Mouse (Mus musculus) ES-Bruce4 (cell line): ENCODE measurements around the gene Lnx2. TPM values are rescaled to one million over a fixed set of nuclear protein-coding genes. Genes with fewer than 3 reads are reported as not detected.

Experiments used
- H3K27ac ChIP-seq: 2 replicates; pipeline ENCODE4 v1.5.1; 2012; ENCODE audit warnings: low read length, inconsistent platforms; ENCODE audit not compliant: insufficient read depth
- H3K27me3 ChIP-seq: 2 replicates; pipeline ENCODE4 v1.6.1; 2012; ENCODE audit warnings: mild to moderate bottlenecking, low read length, inconsistent platforms; ENCODE audit not compliant: control insufficient read depth, poor library complexity, insufficient read depth, severe bottlenecking
- H3K36me3 ChIP-seq: 2 replicates; pipeline ENCODE4 v1.6.1; 2012; ENCODE audit warnings: inconsistent platforms, mild to moderate bottlenecking, low read length, moderate library complexity; ENCODE audit not compliant: control insufficient read depth, poor library complexity, insufficient read depth, severe bottlenecking
- H3K4me1 ChIP-seq: one replicate; pipeline ENCODE4 v1.8.1; 2011; ENCODE audit warnings: low read length; ENCODE audit not compliant: control insufficient read depth, insufficient read depth
- H3K4me3 ChIP-seq: 2 replicates; pipeline ENCODE4 v1.5.1; 2011; ENCODE audit warnings: low read depth, mild to moderate bottlenecking, low read length
- H3K9ac ChIP-seq: 2 replicates; pipeline ENCODE4 v1.6.1; 2012; ENCODE audit warnings: low read depth, mild to moderate bottlenecking, inconsistent platforms; ENCODE audit not compliant: poor library complexity, severe bottlenecking
- H3K9me3 ChIP-seq: replicated peaks from 2 replicates; pipeline ENCODE4 v1.6.1; 2012; ENCODE audit warnings: mild to moderate bottlenecking, low read length, inconsistent platforms; ENCODE audit not compliant: control insufficient read depth, poor library complexity, insufficient read depth, severe bottlenecking
- CTCF ChIP-seq: IDR thresholded peaks from one replicate; pipeline ENCODE4 v1.8.1; 2011; ENCODE audit warnings: low read depth, low read length
- EP300 ChIP-seq: IDR thresholded peaks from 2 replicates; pipeline ENCODE4 v1.6.1; 2011; ENCODE audit warnings: low read depth, low read length; ENCODE audit not compliant: insufficient read depth
- POLR2A ChIP-seq: IDR thresholded peaks from one replicate; pipeline ENCODE4 v1.8.1; 2011; ENCODE audit warnings: low read length; ENCODE audit not compliant: insufficient read depth
- polyA plus RNA-seq: library from polyadenylated mRNA; stranded (reverse); fragments of >200 nt; gene quantifications from 2 replicates; pipeline ENCODE4 v1.2.4, GENCODE M21; 2011; ENCODE audit warnings: low read depth; ENCODE audit not compliant: missing spikeins, insufficient read depth, insufficient read length

The Lnx2 gene
- polyA plus RNA-seq, 1 experiment = 9.0 TPM

GRCm38 (mm10) chr5:146994973-146995372 lies 81.4 kb downstream of the Lnx2 start:
- no peaks in the 10 kb centered on the region for H3K4me1 ChIP-seq
- H3K36me3 ChIP-seq = no peaks in the 10 kb centered on the region
- H3K4me3 ChIP-seq = no peak overlapping the region
- H3K9me3 ChIP-seq = no peaks in the 10 kb centered on the region
- no peaks in the 10 kb centered on the region for H3K27me3 ChIP-seq
- H3K27ac ChIP-seq = no peak overlapping the region
- TF ChIP-seq CTCF (no peak), POLR2A (no peak), EP300 (no peak)
- no peak overlapping the region for H3K9ac ChIP-seq

- Histone ChIP-seq H3K4me1 (no peaks in the 10 kb centered on the region), H3K4me3 (no peak overlapping the region), H3K27me3 (no peaks in the 10 kb centered on the region), H3K36me3 (no peaks in the 10 kb centered on the region), H3K9ac (no peak overlapping the region), H3K9me3 (no peaks in the 10 kb centered on the region), H3K27ac (no peak overlapping the region)
- TF ChIP-seq CTCF (no peak), EP300 (no peak), POLR2A (no peak)
Observed at GRCm38 (mm10) chr5:146993509-146993908, 82.9 kb downstream of the Lnx2 start.

GRCm38 (mm10) chr5:146989051-146989450 lies 87.3 kb downstream of the Lnx2 start:
- Histone ChIP-seq H3K4me1 (no peaks in the 10 kb centered on the region), H3K27ac (no peak overlapping the region), H3K9ac (no peak overlapping the region), H3K36me3 (no peaks in the 10 kb centered on the region), H3K9me3 (no peaks in the 10 kb centered on the region), H3K4me3 (no peak overlapping the region), H3K27me3 (no peaks in the 10 kb centered on the region)
- TF ChIP-seq POLR2A = no peak
- no peak for TF ChIP-seq CTCF
- TF ChIP-seq EP300 = no peak

- H3K9me3 ChIP-seq = no peaks in the 10 kb centered on the region
- H3K4me3 ChIP-seq = no peak overlapping the region
- TF ChIP-seq CTCF (no peak), POLR2A (no peak), EP300 (no peak)
- no peaks in the 10 kb centered on the region for H3K36me3 ChIP-seq
- no peak overlapping the region for H3K27ac ChIP-seq
- no peaks in the 10 kb centered on the region for H3K4me1 ChIP-seq
- no peaks in the 10 kb centered on the region for H3K27me3 ChIP-seq
- H3K9ac ChIP-seq = no peak overlapping the region
Observed at GRCm38 (mm10) chr5:146987588-146987987, 88.8 kb downstream of the Lnx2 start.

- H3K9me3 ChIP-seq = no peaks in the 10 kb centered on the region
- H3K27me3 ChIP-seq = no peaks in the 10 kb centered on the region
- no peaks in the 10 kb centered on the region for H3K36me3 ChIP-seq
- no peak overlapping the region for H3K4me3 ChIP-seq
- no peak overlapping the region for H3K27ac ChIP-seq
- no peak for TF ChIP-seq CTCF
- no peak for TF ChIP-seq EP300
- no peak for TF ChIP-seq POLR2A
- H3K4me1 ChIP-seq = no peaks in the 10 kb centered on the region
- no peak overlapping the region for H3K9ac ChIP-seq
Observed at GRCm38 (mm10) chr5:146985725-146986433, 90.5 kb downstream of the Lnx2 start.

GRCm38 (mm10) chr5:146983216-146983615 lies 93.2 kb downstream of the Lnx2 start:
- H3K27me3 ChIP-seq = no peaks in the 10 kb centered on the region
- H3K9ac ChIP-seq = no peak overlapping the region
- H3K36me3 ChIP-seq = no peaks in the 10 kb centered on the region
- peak; percentile 94 for TF ChIP-seq CTCF
- TF ChIP-seq POLR2A = no peak
- no peak for TF ChIP-seq EP300
- H3K4me1 ChIP-seq = no peaks in the 10 kb centered on the region
- no peak overlapping the region for H3K4me3 ChIP-seq
- H3K9me3 ChIP-seq = no peaks in the 10 kb centered on the region
- H3K27ac ChIP-seq = no peak overlapping the region
